Mouse (Mus musculus) lung, embryonic 16.5 days (tissue): ENCODE results near the gene Olfr1076. TPM values are rescaled to one million over a fixed set of nuclear protein-coding genes. Genes with fewer than 3 reads are reported as not detected.
A peak's percentile ranks its signal among the peaks of the same experiment; 100 is the strongest.
"Not testable (repeated sequence)": the region's sequence is repeated elsewhere in the genome, so short reads cannot be mapped to it uniquely, and the experiment has no call there.

Experiments used
- ATAC-seq: fragments of 200-750 bp; cut with Nextera tagmentation; 2 replicates; pipeline ENCODE4 v1.8.0; 2017; ENCODE audit warnings: low read depth, mild to moderate bottlenecking, moderate library complexity
- H3K27ac ChIP-seq: fragments of 300-500 bp; sonication (generic); 2 replicates; pipeline ENCODE4 v1.5.1; 2014; ENCODE audit warnings: mild to moderate bottlenecking, control low read depth, low read length
- H3K27me3 ChIP-seq: fragments of 300-500 bp; sonication (generic); 2 replicates; pipeline ENCODE4 v1.6.1; 2014; ENCODE audit warnings: low read depth, low read length, mixed read lengths; ENCODE audit not compliant: control insufficient read depth, insufficient read depth
- H3K36me3 ChIP-seq: fragments of 300-500 bp; sonication (generic); 2 replicates; pipeline ENCODE4 v1.6.1; 2014; ENCODE audit warnings: low read length; ENCODE audit not compliant: control insufficient read depth, insufficient read depth
- H3K4me1 ChIP-seq: fragments of 300-500 bp; sonication (generic); replicated peaks from 2 replicates; pipeline ENCODE4 v1.6.1; 2014; ENCODE audit warnings: low read length, mixed read lengths; ENCODE audit not compliant: control insufficient read depth, insufficient read depth
- H3K4me2 ChIP-seq: fragments of 300-500 bp; sonication (generic); 2 replicates; pipeline ENCODE4 v1.6.1; 2014; ENCODE audit warnings: low read depth, low read length, control low read depth
- H3K4me3 ChIP-seq: fragments of 300-500 bp; sonication (generic); 2 replicates; pipeline ENCODE4 v1.5.1; 2014; ENCODE audit warnings: mild to moderate bottlenecking, low read length, control low read depth
- H3K9ac ChIP-seq: fragments of 300-500 bp; sonication (generic); 2 replicates; pipeline ENCODE4 v1.6.1; 2014; ENCODE audit warnings: low read length, control low read depth
- H3K9me3 ChIP-seq: fragments of 300-500 bp; sonication (generic); 2 replicates; pipeline ENCODE4 v1.6.1; 2016; ENCODE audit warnings: low read length; ENCODE audit not compliant: control insufficient read depth
- WGBS: fragments of 180-500 bp; shearing (Covaris S2); extraction: QIAGEN DNeasy Blood & Tissue Kit; methylation state at CpG from one replicate; pipeline ENCODE4 v1.1.7; 2014; 5-methylcytosine and 5-hydroxymethylcytosine counted together
- polyA plus RNA-seq: library from polyadenylated mRNA; unstranded; fragments of >200 nt; fragmentation: Nextera tagmentation; extraction: Ambion mirVana; gene quantifications from 2 replicates; pipeline ENCODE4 v1.2.1, GENCODE M21; 2015

Olfr1076 gene
- not detected in 2 replicates for polyA plus RNA-seq

DNA sequence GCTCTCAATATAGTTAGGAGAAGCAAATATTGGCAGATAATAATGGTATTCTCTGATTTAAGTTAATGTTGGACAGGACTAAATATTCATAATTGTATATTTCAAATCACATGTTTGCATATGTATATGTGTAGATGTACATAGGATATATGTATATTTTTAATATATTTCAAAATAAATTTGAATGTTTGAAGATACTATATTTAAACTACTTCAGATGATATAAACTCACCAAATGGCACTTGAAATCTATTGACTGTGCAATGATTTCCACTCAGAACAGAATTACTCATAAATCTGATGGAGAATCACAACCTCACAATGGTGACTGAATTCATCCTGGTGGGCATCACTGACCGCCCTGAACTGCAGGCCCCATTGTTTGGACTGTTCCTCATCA lies at the start of gene Olfr1076:
Gene Olfr1076, plus strand, starts transcription at position 301 of the 400 bp plus-strand sequence.
- Histone ChIP-seq H3K4me3 (no peak within 1 kb of the TSS), H3K9ac (no peak within 1 kb of the TSS), H3K9me3 (no peaks in the 10 kb centered on the region), H3K4me1 (no peaks in the 10 kb centered on the region), H3K4me2 (no peak within 1 kb of the TSS), H3K27ac (no peak within 1 kb of the TSS), H3K36me3 (no peaks in the 10 kb centered on the region), H3K27me3 (no peaks in the 10 kb centered on the region)
- no peak for ATAC-seq
- WGBS, result 82% methylated on average over 1 of the region's 1 CpGs

GRCm38 (mm10) chr2:86460434-86460833 lies 47.8 kb upstream of the Olfr1076 start:
- H3K27me3 ChIP-seq, result no peaks in the 10 kb centered on the region
- H3K4me1 ChIP-seq, result no peaks in the 10 kb centered on the region
- H3K4me2 ChIP-seq, result no peak overlapping the region
- H3K4me3 ChIP-seq, result no peak overlapping the region
- WGBS, result 83% methylated on average over 1 of the region's 1 CpGs
- H3K9me3 ChIP-seq, result no peaks in the 10 kb centered on the region
- H3K27ac ChIP-seq, result no peak overlapping the region
- no peak overlapping the region for H3K9ac ChIP-seq
- no peaks in the 10 kb centered on the region for H3K36me3 ChIP-seq
- ATAC-seq, result no peak

DNA sequence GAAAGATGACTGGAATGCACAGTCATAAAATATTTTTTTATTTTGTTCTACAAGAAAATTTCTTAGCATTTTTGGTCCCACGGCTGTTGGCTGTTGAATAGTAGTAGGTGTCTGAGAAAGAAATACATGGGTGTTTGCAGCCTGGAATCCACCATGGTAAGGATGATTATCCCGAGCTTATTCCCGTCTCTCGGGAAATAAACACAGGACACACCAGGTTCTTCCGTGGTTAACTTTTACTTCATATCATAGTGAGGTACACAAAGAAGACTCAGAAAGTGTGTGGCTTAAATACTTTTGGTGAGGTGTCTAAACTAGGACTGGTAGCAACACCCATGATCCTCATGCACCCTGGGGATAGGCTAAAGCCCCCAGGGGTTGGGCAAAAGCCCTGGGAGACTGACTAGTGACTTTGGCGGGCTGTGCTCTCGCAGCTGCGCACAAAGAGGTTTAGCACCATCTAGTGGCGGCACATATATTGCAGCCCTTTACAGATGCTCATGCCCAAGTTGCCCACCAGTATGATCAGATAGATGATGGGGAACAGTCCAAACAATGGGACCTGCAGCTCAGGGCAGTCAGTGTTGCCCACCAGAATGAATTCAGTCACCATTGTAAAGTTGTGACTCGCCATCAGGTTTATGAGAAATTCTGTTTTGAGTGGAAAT lies 43.7 kb upstream of the Olfr1076 start:
- Histone ChIP-seq H3K9me3 (no peaks in the 10 kb centered on the region), H3K36me3 (no peaks in the 10 kb centered on the region), H3K27me3 (no peaks in the 10 kb centered on the region), H3K9ac (no peak overlapping the region), H3K4me1 (no peaks in the 10 kb centered on the region), H3K4me3 (no peak overlapping the region), H3K4me2 (peak overlapping the region; percentile 38), H3K27ac (no peak overlapping the region)
- 28% methylated on average over 10 of the region's 10 CpGs for WGBS
- ATAC-seq, result no peak

DNA sequence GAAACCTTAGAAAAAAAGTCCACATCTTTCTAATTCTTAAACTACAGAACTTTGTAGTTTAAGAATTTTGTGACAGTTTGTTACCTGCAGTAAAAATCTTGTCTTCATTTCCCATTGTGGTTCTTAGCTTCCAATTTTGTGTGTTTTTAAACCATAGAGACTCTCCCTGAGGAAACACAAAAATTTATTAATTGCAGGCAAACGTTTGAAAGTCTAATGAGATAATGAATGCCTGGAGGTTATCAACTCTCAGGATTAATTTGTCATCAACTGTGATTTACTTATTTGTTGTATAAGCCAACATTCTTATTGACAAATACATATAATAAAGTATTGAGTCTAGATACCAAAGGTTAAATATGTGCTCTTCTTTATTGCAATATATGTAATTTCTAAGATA lies 21.0 kb upstream of the Olfr1076 start, which contains the start of gene Olfr228:
Gene Olfr228, minus strand, starts transcription at position 101 of the 400 bp plus-strand sequence.
- no peak within 1 kb of the TSS for H3K4me2 ChIP-seq
- H3K4me1 ChIP-seq, result no peaks in the 10 kb centered on the region
- H3K36me3 ChIP-seq, result no peaks in the 10 kb centered on the region
- ATAC-seq, result no peak
- H3K9me3 ChIP-seq, result no peaks in the 10 kb centered on the region
- WGBS, result 38% methylated on average over 1 of the region's 1 CpGs
- no peak within 1 kb of the TSS for H3K9ac ChIP-seq
- H3K4me3 ChIP-seq, result no peak within 1 kb of the TSS
- no peaks in the 10 kb centered on the region for H3K27me3 ChIP-seq
- H3K27ac ChIP-seq, result no peak within 1 kb of the TSS

DNA sequence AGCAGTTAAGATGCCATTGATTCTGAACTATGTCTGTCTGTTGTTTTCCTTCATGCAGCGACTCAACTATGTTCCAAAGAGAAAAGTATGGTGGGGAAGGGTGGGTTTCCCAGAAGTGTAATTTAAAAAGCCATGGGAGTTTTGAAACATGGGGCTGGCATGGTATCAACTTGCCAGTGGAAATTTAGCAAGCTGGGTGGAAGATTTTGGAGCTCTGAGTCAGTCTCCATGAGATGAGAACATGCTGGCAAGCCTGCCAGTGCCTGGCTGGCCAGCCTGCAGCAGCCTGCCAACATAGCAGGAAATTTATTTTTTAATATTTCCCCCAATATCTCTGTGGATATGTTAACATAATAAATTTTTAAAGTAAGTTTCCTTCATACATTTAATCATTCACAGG lies 22.7 kb downstream of the Olfr1076 start:
- Histone ChIP-seq H3K27me3 (no peaks in the 10 kb centered on the region), H3K27ac (no peak overlapping the region), H3K4me2 (no peak overlapping the region), H3K9ac (no peak overlapping the region), H3K9me3 (no peaks in the 10 kb centered on the region), H3K4me1 (no peaks in the 10 kb centered on the region), H3K36me3 (no peaks in the 10 kb centered on the region), H3K4me3 (no peak overlapping the region)
- ATAC-seq, result no peak
- WGBS, result 61% methylated on average over 1 of the region's 1 CpGs

GRCm38 (mm10) chr2:86542380-86542779 lies 34.1 kb downstream of the Olfr1076 start, which contains the start of gene Olfr1079:
Olfr1079 (minus strand) TSS chr2:86542480.
- Histone ChIP-seq H3K9ac (no peak within 1 kb of the TSS), H3K4me1 (no peaks in the 10 kb centered on the region), H3K27ac (no peak within 1 kb of the TSS), H3K36me3 (no peaks in the 10 kb centered on the region), H3K4me3 (no peak within 1 kb of the TSS), H3K9me3 (no peaks in the 10 kb centered on the region), H3K4me2 (no peak within 1 kb of the TSS), H3K27me3 (no peaks in the 10 kb centered on the region)
- WGBS, result 58% methylated on average over 1 of the region's 1 CpGs
- no peak for ATAC-seq

- not testable (repeated sequence) for ATAC-seq, H3K36me3 ChIP-seq, H3K9ac ChIP-seq, H3K4me3 ChIP-seq, H3K27ac ChIP-seq, H3K4me1 ChIP-seq, H3K4me2 ChIP-seq, H3K9me3 ChIP-seq, H3K27me3 ChIP-seq
Measured at GRCm38 (mm10) chr2:86558135-86558534, 49.9 kb downstream of the Olfr1076 start, which contains the start of gene Olfr1080. Olfr1080 (minus strand) TSS chr2:86558235.

Other genes starting within 250 kb of the Olfr1076 start
- not detected in 2 replicates for gene Olfr1051, start 229.4 kb upstream of the Olfr1076 start, polyA plus RNA-seq
- gene Olfr1052, start 216.0 kb upstream of the Olfr1076 start, polyA plus RNA-seq, result not detected in 2 replicates
- not detected in 2 replicates for gene Olfr1053, start 193.2 kb upstream of the Olfr1076 start, polyA plus RNA-seq
- not detected in 2 replicates for gene Olfr1054, start 173.0 kb upstream of the Olfr1076 start, polyA plus RNA-seq
- not detected in 2 replicates for gene Olfr1055, start 158.2 kb upstream of the Olfr1076 start, polyA plus RNA-seq
- gene Olfr1056, start 146.0 kb upstream of the Olfr1076 start, polyA plus RNA-seq, result not detected in 2 replicates
- not detected in 2 replicates for gene Olfr1057, start 130.1 kb upstream of the Olfr1076 start, polyA plus RNA-seq
- gene Olfr1058, start 119.9 kb upstream of the Olfr1076 start, polyA plus RNA-seq, result not detected in 2 replicates
- gene Olfr1061, start 94.4 kb upstream of the Olfr1076 start, polyA plus RNA-seq, result not detected in 2 replicates
- gene Olfr1062, start 81.7 kb upstream of the Olfr1076 start, polyA plus RNA-seq, result not detected in 2 replicates
- not detected in 2 replicates for gene Olfr1065, start 57.9 kb upstream of the Olfr1076 start, polyA plus RNA-seq
- not detected in 2 replicates for gene Olfr1066, start 52.2 kb upstream of the Olfr1076 start, polyA plus RNA-seq
- not detected in 2 replicates for gene Olfr228, start 21.1 kb upstream of the Olfr1076 start, polyA plus RNA-seq
- gene Olfr1079, start 34.0 kb downstream of the Olfr1076 start, polyA plus RNA-seq, result not detected in 2 replicates
- not detected in 2 replicates for gene Olfr1080, start 49.8 kb downstream of the Olfr1076 start, polyA plus RNA-seq
- gene Olfr1082, start 90.5 kb downstream of the Olfr1076 start, polyA plus RNA-seq, result not detected in 2 replicates
- gene Olfr1084, start 131.3 kb downstream of the Olfr1076 start, polyA plus RNA-seq, result not detected in 2 replicates
- gene Olfr1085, start 153.6 kb downstream of the Olfr1076 start, polyA plus RNA-seq, result not detected in 2 replicates
- gene Olfr1086, start 171.6 kb downstream of the Olfr1076 start, polyA plus RNA-seq, result not detected in 2 replicates
- gene Olfr1087, start 189.9 kb downstream of the Olfr1076 start, polyA plus RNA-seq, result not detected in 2 replicates
- gene Olfr1089, start 225.2 kb downstream of the Olfr1076 start, polyA plus RNA-seq, result not detected in 2 replicates